2 mouse cellular contexts compared by ENCODE assay signal in genomic region chr17:56629800-56630781, GRCm38 (mm10). TPM values are rescaled to one million over a fixed set of nuclear protein-coding genes. Genes with fewer than 3 reads are reported as not detected.
"Had no signal": no experiment of that assay in that cellular context is flagged by ENCODE, and none has a peak within 500 bp of the region (broad histone marks: within the 10 kb centered on the region; RNA-seq: fewer than 3 reads in every experiment).

No protein-coding gene starts in this region.

RNA-seq across cellular contexts. Expression of gene Catsperd, which starts 2.1 kb away (rescaled TPM):
- total RNA-seq: neutrophil, adult 5-6 weeks had no signal
- polyA plus RNA-seq: macrophage had no signal
